Mouse (Mus musculus) cerebellum, adult 11-12 months (tissue): Measurements from ENCODE around the gene Map4k2.
A peak's percentile ranks its signal among the peaks of the same experiment; 100 is the strongest.

Source experiments
- DNase-seq: peaks from one replicate; pipeline ENCODE4 v3.0.0; 2022

Map4k2 gene

GRCm38 (mm10) chr19:6382323-6382924 lies 41.5 kb downstream of the Map4k2 start:
- DNase-seq: peak; percentile 82

DNA sequence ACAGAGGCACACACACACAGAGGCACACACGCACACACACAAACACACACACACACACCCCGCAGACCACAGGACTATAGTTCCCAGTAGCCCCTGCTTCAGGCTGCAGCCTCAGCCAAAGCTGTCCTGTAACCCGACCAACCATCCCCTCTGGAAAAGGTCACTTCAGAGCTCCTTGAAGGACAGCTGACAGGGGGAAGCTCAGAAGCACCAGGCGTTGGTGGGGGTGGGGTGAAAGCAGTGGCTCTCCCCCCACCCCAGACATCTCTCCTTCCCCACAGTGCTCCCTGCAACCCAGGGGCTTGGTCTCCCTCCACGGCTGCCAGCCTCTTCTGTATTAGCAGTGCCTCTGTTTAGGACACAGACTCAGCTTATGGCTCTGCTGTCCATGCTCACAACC lies 42.5 kb downstream of the Map4k2 start:
- DNase-seq: peak; percentile 30

GRCm38 (mm10) chr19:6384128-6384527 lies 43.2 kb downstream of the Map4k2 start, which contains the start of gene Pygm:
Gene Pygm, plus strand, starts transcription at chr19:6384399.
- DNase-seq: peak; percentile 57

- no peak for DNase-seq
These were observed 44.0 kb downstream of the Map4k2 start for GRCm38 (mm10) chr19:6384954-6385353.

GRCm38 (mm10) chr19:6385419-6385818 lies 44.5 kb downstream of the Map4k2 start:
- no peak for DNase-seq

GRCm38 (mm10) chr19:6385821-6386220 lies 44.9 kb downstream of the Map4k2 start:
- no peak for DNase-seq

- DNase-seq: no peak
These were observed 45.3 kb downstream of the Map4k2 start for GRCm38 (mm10) chr19:6386234-6386633.

- peak; percentile 83 for DNase-seq
These were observed 47.1 kb downstream of the Map4k2 start for GRCm38 (mm10) chr19:6388006-6388405.

DNA sequence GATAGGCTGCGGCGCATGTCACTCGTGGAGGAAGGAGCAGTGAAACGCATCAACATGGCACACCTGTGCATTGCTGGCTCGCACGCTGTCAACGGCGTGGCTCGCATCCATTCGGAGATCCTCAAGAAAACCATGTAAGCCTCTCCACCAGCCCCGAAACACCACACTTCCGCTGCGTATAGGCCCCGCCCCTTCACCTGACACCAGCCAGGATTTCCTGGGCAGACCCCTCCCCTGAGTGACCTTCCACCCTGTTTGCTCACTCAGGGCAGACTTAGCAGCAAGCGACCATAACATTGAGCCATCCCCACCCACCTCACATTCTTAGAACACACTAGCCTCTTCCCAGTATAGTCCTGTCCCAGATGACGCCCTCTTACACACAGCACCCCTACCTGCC lies 48.9 kb downstream of the Map4k2 start:
- no peak for DNase-seq

DNA sequence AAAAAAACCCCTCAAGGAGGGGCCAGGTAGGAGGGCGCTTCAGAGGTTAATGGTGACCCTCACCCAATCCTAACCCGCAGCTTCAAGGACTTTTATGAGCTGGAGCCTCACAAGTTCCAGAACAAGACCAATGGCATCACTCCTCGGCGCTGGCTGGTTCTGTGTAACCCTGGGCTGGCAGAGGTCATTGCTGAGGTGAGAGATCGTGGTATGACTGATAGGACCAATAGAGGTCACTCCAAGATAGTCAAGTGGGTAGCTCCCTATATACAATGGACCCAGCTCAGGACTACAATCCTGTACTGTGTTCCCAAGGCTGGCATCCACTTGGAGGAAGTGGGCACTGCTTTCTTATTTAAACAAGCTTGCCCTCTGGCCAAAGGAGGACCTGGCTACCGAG lies 49.3 kb downstream of the Map4k2 start:
- no peak for DNase-seq

GRCm38 (mm10) chr19:6392743-6393393 lies 51.9 kb downstream of the Map4k2 start:
- DNase-seq: no peak

GRCm38 (mm10) chr19:6393637-6394036 lies 52.7 kb downstream of the Map4k2 start:
- DNase-seq: no peak

DNA sequence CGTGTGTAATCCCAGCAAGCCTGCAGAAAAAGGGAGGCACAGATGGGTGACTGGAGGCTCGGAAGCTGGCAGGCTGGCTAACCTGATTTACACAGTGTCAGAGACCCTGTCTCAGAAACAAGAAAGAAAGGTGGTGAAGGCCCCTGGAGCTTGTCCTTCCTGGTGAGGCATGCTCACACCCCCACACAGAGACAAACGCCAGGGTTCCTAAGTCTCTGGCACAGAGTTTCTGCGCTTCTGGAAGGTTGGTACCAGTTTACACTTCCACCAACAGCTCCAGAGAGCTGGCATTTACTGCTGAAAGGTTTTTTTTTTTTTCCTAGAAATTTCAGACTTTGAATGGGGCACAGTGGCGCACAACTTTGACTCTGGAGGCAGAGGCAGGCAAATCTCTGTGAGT lies 55.3 kb downstream of the Map4k2 start:
- DNase-seq: no peak

DNA sequence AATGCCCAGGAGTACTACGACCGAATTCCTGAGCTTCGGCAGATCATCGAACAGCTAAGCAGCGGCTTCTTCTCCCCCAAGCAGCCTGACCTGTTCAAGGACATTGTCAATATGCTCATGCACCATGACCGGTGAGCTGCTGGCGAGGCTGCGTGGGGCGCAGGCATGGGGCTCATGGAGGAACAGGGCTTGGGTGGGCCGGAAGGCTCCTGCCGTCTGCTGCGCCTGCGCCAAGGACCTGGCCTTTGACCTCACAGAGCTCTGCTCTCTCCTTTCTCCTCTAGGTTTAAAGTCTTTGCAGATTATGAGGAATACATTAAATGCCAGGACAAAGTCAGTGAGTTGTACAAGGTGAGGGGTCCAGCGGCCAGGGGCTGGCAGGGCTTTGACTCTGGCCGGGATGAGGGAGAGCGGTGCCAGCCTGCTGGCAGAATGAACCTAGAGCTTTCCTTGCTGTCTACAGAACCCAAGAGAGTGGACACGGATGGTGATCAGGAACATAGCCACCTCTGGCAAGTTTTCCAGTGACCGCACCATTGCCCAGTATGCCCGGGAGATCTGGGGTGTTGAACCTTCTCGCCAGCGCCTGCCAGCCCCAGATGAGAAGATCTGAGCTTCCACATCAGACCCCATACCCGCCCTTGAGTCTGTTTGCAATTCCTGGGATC lies 56.8 kb downstream of the Map4k2 start:
- DNase-seq: peak; percentile 41

DNA sequence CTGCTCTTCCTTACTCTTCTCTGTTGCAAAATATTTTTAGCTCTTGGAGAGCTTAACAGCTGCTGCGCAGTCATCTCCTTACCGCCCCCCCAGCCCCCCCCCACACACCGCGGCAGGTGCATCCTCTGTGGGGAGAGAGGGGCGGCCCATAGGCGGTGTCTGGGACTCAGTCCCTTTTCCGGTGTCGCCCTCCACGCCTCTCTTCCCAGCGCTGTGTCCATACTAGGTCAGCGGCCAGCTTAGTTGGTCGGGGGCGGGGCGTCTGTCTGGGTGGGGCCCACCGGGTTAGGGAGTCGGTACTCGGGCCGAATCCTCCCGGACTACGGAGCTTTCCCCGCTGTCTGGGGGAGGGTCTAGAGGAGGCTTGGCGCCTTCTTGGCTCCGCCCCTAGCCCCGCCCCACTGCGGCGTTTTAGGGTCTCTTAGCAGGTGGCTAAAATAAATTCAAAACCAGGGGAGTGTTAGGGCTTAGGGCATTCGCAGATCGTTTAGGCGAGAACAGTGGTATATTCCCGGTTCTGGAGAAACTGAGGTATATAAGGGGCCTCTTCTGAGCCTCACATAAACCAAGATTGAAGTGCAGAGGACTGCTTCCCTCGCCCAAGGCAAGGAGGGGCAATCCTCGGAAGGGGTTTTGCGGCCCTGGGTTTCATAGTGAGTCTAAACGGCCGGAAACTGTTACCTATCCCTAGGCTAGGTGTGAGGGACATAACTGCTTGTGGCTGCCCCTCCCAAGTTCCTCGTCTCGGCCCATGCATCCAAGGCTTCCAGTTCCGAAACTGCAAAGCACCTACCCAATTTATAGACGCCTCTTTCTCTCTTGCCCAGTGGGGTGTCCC lies 57.7 kb downstream of the Map4k2 start:
- DNase-seq: peak; percentile 73

DNA sequence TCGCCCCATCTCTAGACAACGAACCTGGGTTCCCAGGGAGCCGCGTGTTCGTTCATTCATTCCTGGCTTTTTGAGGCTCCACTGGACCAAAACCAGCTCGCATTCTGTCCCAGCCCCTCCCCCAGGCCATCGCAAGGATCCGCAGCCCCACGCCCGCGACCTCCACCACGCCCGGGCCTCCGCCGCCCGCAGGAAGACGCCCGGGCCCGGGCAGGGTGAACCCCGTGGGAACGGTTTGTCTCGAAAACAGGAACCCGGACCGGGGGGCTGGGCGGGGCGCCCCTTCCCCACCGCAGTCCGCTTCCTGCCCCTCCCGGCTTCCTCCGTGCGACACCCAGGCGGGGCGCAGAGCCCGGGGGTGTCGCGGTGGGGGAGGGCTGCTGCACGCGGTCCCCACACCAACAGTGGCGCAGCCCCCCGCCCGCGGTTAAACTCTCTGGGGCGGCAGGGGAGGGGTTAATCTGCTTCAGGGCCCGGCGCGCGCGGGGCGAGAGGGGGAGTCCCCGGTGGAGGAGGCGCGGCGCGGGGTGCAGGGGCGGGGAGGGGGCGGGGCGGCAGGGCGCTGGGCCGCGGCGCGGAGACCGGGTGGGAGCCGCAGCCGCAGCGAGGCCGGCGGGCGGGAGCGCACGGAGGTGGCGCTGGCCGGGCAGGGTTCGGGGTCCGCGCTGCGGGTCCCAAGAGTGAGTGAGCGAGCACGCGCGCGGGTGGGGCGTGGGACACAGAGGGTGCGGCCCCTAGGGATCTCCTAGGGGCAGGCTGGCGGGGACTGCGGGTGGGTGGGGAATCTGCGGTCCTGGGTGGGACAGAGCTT lies 58.6 kb downstream of the Map4k2 start, which contains the start of gene Rasgrp2:
Gene Rasgrp2 (plus strand): TSS at position 56 of the 811 bp plus-strand sequence.
- DNase-seq: no peak

- DNase-seq: no peak
These were observed 59.5 kb downstream of the Map4k2 start for GRCm38 (mm10) chr19:6400096-6401086.

DNA sequence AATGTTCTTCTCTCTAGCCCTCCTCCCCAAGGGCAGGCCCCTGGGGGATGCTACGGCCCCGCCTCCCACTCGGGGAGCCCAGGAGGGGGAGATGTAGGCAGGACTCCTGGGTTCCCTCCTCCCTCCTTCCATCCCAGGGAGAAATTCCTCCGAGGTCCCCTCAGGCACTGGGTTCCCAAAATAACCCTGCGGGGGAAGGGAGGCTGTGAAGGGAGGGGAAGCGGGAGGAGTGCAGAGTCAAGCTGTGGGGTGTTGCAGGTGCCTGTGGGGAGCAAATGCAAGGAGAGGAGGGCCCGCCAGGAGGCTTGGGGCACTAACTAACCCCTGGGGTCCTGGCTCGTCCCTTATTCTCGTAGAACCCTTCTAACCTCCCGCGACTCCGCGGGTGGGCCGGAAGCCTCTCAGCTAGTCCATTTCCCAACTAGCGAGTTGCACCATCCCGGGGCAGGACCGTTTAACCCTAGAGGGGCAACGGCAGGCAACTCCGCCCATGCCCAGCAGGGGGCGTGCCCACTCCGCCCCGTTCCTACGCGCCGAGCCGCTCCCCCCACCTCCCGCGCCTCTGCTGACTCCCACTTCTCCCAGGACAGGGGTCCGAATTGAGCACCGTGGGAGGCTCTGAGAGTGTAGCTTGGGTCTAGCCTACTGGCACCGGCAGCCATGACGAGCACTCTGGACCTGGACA lies 60.3 kb downstream of the Map4k2 start:
- DNase-seq: peak; percentile 76

GRCm38 (mm10) chr19:6401951-6402350 lies 61.0 kb downstream of the Map4k2 start:
- no peak for DNase-seq

- no peak for DNase-seq
These were observed 62.9 kb downstream of the Map4k2 start for GRCm38 (mm10) chr19:6403869-6404268.
